Mouse (Mus musculus) small intestine, adult 2 months (tissue): ENCODE measurements around the gene Ubxn10. TPM values are rescaled to one million over a fixed set of nuclear protein-coding genes. Genes with fewer than 3 reads are reported as not detected.

Experiments
- H3K27ac ChIP-seq: fragments of 200-500 bp; 2 replicates; pipeline ENCODE4 v1.5.1; 2012; ENCODE audit warnings: low read depth, low read length, control low read depth, inconsistent platforms; ENCODE audit not compliant: insufficient read depth
- H3K27me3 ChIP-seq: fragments of 200-500 bp; 2 replicates; pipeline ENCODE4 v1.6.1; 2012; ENCODE audit warnings: mild to moderate bottlenecking, moderate library complexity, low read length, inconsistent platforms; ENCODE audit not compliant: control insufficient read depth, insufficient read depth
- H3K36me3 ChIP-seq: fragments of 200-500 bp; 2 replicates; pipeline ENCODE4 v1.6.1; 2012; ENCODE audit warnings: mild to moderate bottlenecking, low read length, control low read depth, inconsistent platforms; ENCODE audit not compliant: control insufficient read depth, insufficient read depth
- H3K4me1 ChIP-seq: fragments of 200-500 bp; 2 replicates; pipeline ENCODE4 v1.6.1; 2012; ENCODE audit warnings: low read length, inconsistent platforms, mixed read lengths; ENCODE audit not compliant: control insufficient read depth, insufficient read depth, insufficient read length
- H3K4me3 ChIP-seq: fragments of 200-500 bp; 2 replicates; pipeline ENCODE4 v1.5.1; 2012; ENCODE audit warnings: low read depth, mild to moderate bottlenecking, control low read depth, inconsistent platforms, low read length, moderate library complexity
- CTCF ChIP-seq: fragments of 200-500 bp; IDR thresholded peaks from 2 replicates; pipeline ENCODE4 v1.5.1; 2012; ENCODE audit warnings: low read depth, mild to moderate bottlenecking, control low read depth, inconsistent platforms, low read length, moderate library complexity, mixed read lengths; ENCODE audit not compliant: insufficient replicate concordance, insufficient read length; ENCODE audit errors: extremely low read depth
- POLR2A ChIP-seq: fragments of 200-500 bp; IDR thresholded peaks from 2 replicates; pipeline ENCODE4 v1.6.1; 2012; ENCODE audit warnings: low read depth, mild to moderate bottlenecking, control low read depth, inconsistent platforms, low read length, moderate library complexity
- WGBS: fragments of 180-500 bp; shearing (Covaris S2); methylation state at CpG from one replicate; pipeline ENCODE4 v1.1.7; 2018; 5-methylcytosine and 5-hydroxymethylcytosine counted together
- polyA plus RNA-seq: library from polyadenylated mRNA; depleted of rRNA; stranded (reverse); fragments of >200 nt; gene quantifications from 2 replicates; pipeline ENCODE4 v1.2.3, GENCODE M21; 2012

Gene Ubxn10
- polyA plus RNA-seq, 1 experiment: 1.2 TPM

DNA sequence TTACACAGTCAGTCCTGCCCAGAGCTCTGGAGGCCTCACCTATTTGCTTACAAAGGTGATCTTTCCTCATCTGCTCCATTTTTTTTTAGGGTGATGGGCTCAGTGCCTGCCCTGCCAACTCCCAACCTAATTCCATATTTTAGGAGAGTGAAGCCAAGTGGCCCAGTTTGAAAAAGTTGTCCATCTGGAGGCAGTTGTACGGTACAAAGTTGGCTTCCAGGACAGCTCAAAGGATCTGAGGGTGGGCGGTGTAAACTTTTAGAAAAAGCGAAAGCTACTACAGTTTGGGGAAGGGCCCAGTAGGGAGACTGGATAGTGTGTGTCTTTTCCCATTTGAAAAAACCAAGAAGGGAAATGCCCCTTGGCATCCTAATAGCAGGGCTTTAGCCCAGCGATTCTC, 2.1 kb downstream of the Ubxn10 start:
- Histone ChIP-seq H3K36me3 (no peaks in the 10 kb centered on the region), H3K4me1 (peaks cover 16% of the 10 kb centered on the region), H3K4me3 (no peak overlapping the region), H3K27me3 (no peaks in the 10 kb centered on the region), H3K27ac (no peak overlapping the region)
- 96% methylated on average over 4 of the region's 4 CpGs for WGBS
- no peak for TF ChIP-seq CTCF

DNA sequence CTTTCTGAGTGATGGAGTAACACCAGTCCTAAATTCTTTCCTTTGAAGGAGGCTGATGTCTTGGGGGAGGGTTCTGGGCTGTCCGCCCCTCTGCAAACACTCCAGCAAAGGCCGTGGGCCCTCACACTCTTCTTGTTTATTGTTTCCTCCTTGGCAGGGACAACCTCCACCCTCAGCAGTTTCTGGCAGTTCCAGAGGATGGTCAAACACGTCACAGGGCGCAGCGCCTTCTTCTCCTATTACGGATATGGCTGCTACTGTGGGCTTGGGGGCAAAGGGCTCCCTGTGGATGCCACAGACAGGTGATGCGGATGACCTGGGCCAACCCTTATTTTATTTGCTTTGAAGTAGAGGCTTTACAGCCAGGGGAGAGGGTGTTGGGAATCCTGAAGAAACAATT, 2.9 kb downstream of the Ubxn10 start:
- TF ChIP-seq POLR2A: no peak
- no peak for TF ChIP-seq CTCF
- Histone ChIP-seq H3K27me3 (no peaks in the 10 kb centered on the region), H3K4me1 (peaks cover 16% of the 10 kb centered on the region), H3K4me3 (no peak overlapping the region), H3K36me3 (no peaks in the 10 kb centered on the region), H3K27ac (no peak overlapping the region)
- 42% methylated on average over 7 of the region's 7 CpGs for WGBS

DNA sequence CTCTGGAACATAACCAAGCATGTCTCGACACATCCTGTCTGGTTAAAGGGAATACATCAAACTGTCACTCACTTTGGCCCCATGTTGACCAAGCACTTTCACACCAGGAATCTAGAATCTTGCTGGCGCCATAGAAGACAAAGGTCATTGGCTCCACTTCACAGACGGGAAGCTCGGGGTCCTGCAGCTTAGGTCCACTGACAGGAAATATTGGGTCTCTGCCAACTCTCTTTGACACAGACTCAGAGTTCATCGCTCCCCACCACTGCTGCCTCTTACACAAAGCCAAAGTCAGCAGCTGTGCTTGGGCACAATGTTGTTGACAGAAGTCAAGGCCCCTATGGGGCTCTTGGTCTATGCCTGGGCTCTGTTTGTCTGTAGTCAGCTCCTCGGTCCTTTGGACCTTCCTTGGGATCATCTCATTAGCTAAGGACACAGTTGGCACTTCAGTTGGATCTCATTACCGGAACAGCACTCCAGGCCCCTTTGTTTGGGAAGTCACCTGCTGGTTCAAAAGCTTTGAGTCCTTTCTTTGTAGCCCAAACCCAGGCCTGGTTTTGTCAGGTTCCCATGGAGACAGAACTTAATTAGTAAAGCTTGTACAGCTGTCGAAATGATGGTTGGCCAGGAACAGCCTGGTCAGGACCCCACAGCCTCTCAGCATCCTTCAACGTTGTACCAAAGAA, 7.8 kb downstream of the Ubxn10 start:
- Histone ChIP-seq H3K4me1 (peaks cover 10% of the 10 kb centered on the region), H3K36me3 (no peaks in the 10 kb centered on the region), H3K27me3 (no peaks in the 10 kb centered on the region), H3K27ac (no peak overlapping the region), H3K4me3 (no peak overlapping the region)
- TF ChIP-seq CTCF (no peak), POLR2A (no peak)
- WGBS: 62% methylated on average over 9 of the region's 9 CpGs

DNA sequence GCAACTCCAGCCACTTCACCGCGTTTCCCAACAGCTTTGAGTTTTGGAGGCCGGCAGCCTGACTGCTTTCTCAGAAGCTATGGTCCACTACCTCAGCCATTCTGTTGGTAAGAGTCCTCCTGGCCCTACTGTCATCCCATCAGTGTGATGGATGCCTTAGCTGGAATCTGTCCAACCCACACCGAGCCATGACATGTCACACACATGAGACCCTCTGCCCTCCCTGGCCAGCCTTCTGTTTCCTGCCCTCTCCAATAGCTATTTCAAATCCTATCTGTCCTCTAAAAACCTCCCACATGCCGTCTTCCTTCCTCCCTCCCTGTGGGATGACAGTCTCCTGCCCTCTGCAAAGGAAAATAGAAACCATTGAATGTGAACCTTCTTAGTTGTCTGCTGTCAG, 11.2 kb downstream of the Ubxn10 start:
- WGBS: 82% methylated on average over 5 of the region's 5 CpGs
- Histone ChIP-seq H3K27ac (no peak overlapping the region), H3K4me3 (no peak overlapping the region), H3K4me1 (peaks cover 13% of the 10 kb centered on the region), H3K27me3 (no peaks in the 10 kb centered on the region), H3K36me3 (no peaks in the 10 kb centered on the region)
- no peak for TF ChIP-seq CTCF
- no peak for TF ChIP-seq POLR2A

DNA sequence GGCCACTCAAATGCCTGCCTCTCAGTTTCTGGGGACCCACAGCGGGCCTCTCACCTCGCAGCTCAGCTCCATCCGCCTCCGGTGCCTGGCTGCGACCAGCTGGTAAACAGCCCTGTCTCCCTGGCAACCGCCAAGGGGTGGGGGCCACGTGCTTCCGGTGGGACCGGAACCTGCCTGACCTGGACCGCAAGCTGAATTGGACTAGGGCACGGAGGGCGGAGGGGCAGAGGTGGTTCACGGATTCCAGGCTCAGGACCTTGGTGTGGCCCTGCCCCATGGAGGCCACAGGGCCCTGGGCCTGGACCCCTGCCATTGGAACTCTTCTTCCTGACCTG, 11.9 kb downstream of the Ubxn10 start:
- Histone ChIP-seq H3K27me3 (no peaks in the 10 kb centered on the region), H3K27ac (no peak overlapping the region), H3K4me1 (peaks cover 13% of the 10 kb centered on the region), H3K4me3 (peak overlapping the region; percentile 2; the same call in 1 of the 2 replicates), H3K36me3 (no peaks in the 10 kb centered on the region)
- 11% methylated on average over 13 of the region's 13 CpGs for WGBS
- no peak for TF ChIP-seq POLR2A
- TF ChIP-seq CTCF: no peak

DNA sequence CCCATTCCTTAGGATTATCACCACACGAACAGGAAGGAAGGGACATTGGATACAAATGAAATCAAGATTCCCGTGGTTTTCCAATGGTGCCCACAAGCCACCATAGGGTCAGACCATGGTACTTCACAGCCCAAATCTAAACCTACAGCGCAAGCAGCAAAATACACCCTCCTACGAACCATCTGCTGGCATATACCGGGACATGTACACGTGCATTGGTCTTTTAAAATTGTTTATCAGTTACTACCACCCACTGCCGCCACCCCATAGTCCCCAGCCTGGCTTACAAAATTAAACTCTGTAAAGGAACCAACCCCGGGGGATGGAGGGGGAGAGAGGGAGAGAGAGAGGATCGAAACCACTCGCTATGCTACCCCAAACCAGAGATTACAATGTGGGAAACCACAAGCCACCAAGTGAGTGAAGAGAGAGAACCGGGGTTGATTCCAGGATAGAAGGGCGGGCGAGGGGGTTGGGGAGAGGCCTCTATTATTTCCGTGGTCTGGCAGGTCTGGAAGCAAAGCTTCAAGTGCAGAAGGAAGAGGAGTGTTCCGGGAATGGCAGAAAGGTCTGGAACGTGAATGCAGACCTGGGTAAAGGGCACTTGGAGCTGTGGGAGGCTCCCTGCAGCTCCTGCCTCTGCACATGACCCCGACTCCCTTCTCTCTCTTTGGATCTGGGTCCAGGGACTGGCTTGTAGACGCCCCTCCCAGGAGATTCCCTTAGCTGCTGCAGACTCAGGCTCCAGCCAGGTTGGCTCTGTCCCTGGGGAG, 12.4 kb downstream of the Ubxn10 start, which contains the start of gene Pla2g2c:
Gene Pla2g2c (plus strand): TSS at position 439 of the 773 bp plus-strand sequence.
- TF ChIP-seq POLR2A (no peak), CTCF (no peak)
- H3K36me3 ChIP-seq: no peaks in the 10 kb centered on the region
- peak within 1 kb of the TSS; percentile 1; the same call in 1 of the 2 replicates for H3K27ac ChIP-seq
- H3K4me1 ChIP-seq: peaks cover 13% of the 10 kb centered on the region
- WGBS: 29% methylated on average over 18 of the region's 18 CpGs
- no peaks in the 10 kb centered on the region for H3K27me3 ChIP-seq
- H3K4me3 ChIP-seq: peak within 1 kb of the TSS; percentile 2; the same call in 1 of the 2 replicates

DNA sequence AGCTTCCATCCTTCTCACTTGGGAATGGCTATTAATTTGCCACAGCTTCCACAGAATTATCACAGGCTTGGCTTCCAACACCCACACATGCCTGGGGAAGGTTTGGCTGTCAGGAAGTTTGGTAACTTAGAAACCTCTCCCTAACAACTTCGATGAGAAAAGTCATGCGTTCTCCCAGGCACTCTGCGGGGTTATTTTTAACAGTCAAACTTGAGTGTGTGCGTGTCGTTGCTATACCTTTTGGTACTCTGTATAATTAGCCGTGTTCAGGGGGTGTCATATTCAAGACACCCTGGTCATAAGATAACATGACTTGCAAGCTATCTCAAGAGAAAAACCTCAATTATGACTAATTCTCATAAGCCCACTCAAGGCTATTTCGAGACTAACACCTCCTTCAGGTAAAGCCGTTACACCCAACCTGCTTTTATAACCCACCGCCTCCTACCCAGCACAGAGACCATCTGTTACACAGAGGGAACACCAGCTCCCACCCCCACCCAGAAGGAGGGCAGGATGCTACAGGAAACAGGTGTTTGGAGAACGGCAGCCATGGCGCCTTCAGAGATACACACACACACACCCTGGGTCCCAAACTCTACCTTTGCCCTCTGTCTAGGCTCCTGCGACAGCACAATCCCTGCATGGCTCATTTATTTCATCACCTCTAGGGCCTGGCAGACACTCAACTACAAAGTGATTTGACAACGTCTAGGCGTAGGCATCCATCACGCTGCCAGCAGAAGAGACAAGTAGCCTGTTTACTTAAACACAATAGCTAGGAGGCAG, 13.3 kb downstream of the Ubxn10 start:
- H3K27ac ChIP-seq: no peak overlapping the region
- TF ChIP-seq CTCF: no peak
- TF ChIP-seq POLR2A: no peak
- 36% methylated on average over 15 of the region's 15 CpGs for WGBS
- H3K27me3 ChIP-seq: no peaks in the 10 kb centered on the region
- H3K4me3 ChIP-seq: no peak overlapping the region
- H3K4me1 ChIP-seq: peaks cover 13% of the 10 kb centered on the region
- no peaks in the 10 kb centered on the region for H3K36me3 ChIP-seq
